Mouse (Mus musculus) myocyte (in vitro differentiated cells): Measurements from ENCODE around the gene Tmc6.

Experiments
- CEBPB ChIP-seq: IDR thresholded peaks from 2 replicates; pipeline ENCODE4 v1.6.1; 2011; ENCODE audit warnings: mild to moderate bottlenecking, moderate library complexity; ENCODE audit not compliant: poor library complexity, insufficient read depth, severe bottlenecking
- E2F4 ChIP-seq: IDR thresholded peaks from one replicate; pipeline ENCODE4 v1.6.1; 2011; ENCODE audit warnings: mild to moderate bottlenecking, control low read depth, moderate library complexity; ENCODE audit not compliant: insufficient read depth
- MAX ChIP-seq: IDR thresholded peaks from one replicate; pipeline ENCODE4 v1.6.1; 2011; ENCODE audit warnings: low read depth, mild to moderate bottlenecking, control low read depth
- MYOG ChIP-seq, 3 experiments: IDR thresholded peaks; one replicate each; pipeline ENCODE4 v1.6.1; 2011; ENCODE audit warnings: control low read depth in 2 of 3, low read depth in 2 of 3, mild to moderate bottlenecking in 2 of 3; ENCODE audit not compliant: insufficient read length in 2 of 3, control insufficient read depth in 1 of 3, insufficient read depth in 1 of 3
- POLR2A ChIP-seq: IDR thresholded peaks from one replicate; pipeline ENCODE4 v1.6.1; 2011; ENCODE audit warnings: low read depth, mild to moderate bottlenecking, control low read depth, moderate library complexity; ENCODE audit not compliant: insufficient read length
- POLR2AphosphoS2 ChIP-seq: IDR thresholded peaks from one replicate; pipeline ENCODE4 v1.6.1; 2011; ENCODE audit warnings: low read depth, control low read depth; ENCODE audit not compliant: insufficient read length
- REST ChIP-seq: IDR thresholded peaks from one replicate; pipeline ENCODE4 v1.6.1; 2011; ENCODE audit warnings: mild to moderate bottlenecking, control low read depth, moderate library complexity; ENCODE audit not compliant: insufficient read depth, insufficient read length
- TCF3 ChIP-seq: IDR thresholded peaks from one replicate; pipeline ENCODE4 v1.6.1; 2011; ENCODE audit warnings: low read depth, control low read depth; ENCODE audit not compliant: insufficient read length
- USF1 ChIP-seq: IDR thresholded peaks from one replicate; pipeline ENCODE4 v1.6.1; 2011; ENCODE audit warnings: low read depth, mild to moderate bottlenecking, control low read depth, moderate library complexity

- TF ChIP-seq POLR2A (no peak), CEBPB (no peak), POLR2AphosphoS2 (no peak), USF1 (no peak), E2F4 (no peak), TCF3 (no peak), MAX (no peak), REST (no peak), MYOG (IDR thresholded peaks at IDR 0.05; ENCODE audit: control insufficient read depth in 1 of 3, insufficient read depth in 1 of 3, insufficient read length in 2 of 3, low read depth in 2 of 3) (no peak)
Measured at GRCm38 (mm10) chr11:117731470-117731869, 50.5 kb downstream of the Tmc6 start.
